Mouse (Mus musculus): ENCODE measurements around the gene Sh3pxd2a. TPM values are rescaled to one million over a fixed set of nuclear protein-coding genes. Genes with fewer than 3 reads are reported as not detected.
A peak's percentile ranks its signal among the peaks of the same experiment; 100 is the strongest.

Gene Sh3pxd2a
- polyA plus RNA-seq, 1 experiment from 2014 or later, result 6.4 TPM

- ATAC-seq (replicated peaks; ENCODE audit: low FRiP score), result no peak
- WGBS, result 89% methylated on average over 9 of the region's 9 CpGs
- Histone ChIP-seq H3K27ac (no peak overlapping the region), H3K4me2 (no peak overlapping the region), H3K36me3 (no peaks in the 10 kb centered on the region), H3K9ac (no peak overlapping the region), H3K27me3 (no peaks in the 10 kb centered on the region), H3K4me1 (peaks cover 13% of the 10 kb centered on the region), H3K9me3 (replicated peaks) (no peaks in the 10 kb centered on the region), H3K4me3 (replicated peaks) (no peak overlapping the region)
Measured at GRCm38 (mm10) chr19:47487572-47487971, 23.4 kb upstream of the Sh3pxd2a start.

DNA sequence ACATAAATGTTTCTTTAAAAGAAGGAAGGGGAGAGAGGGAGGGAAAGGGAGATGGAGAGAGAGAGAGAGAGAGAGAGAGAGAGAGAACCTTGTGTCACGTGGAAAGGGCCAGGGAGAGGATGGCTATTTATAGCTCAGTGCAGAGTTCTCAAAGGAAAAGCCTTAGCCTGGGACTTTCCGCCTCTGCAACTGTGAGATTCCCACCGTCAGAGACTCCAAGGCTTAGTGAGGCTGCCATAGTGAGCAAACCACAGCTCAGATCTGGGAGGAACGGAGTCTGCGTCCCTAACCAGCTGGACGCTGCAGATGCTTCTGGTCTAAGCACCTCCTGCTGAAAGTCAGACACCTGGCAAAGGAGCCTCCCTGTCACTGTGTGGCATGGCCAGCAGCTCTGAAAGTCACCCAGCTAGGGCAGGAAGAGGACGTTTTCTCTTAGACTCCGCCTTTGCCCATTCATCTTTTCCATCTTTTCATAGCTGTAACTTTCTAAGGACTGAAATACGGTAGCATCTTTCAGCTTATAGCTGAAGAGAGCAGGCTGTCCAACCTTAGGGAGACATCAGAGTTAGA, 21.9 kb upstream of the Sh3pxd2a start:
- Histone ChIP-seq H3K27ac (peak overlapping the region; percentile 79), H3K4me2 (peak overlapping the region; percentile 42), H3K9me3 (replicated peaks) (no peaks in the 10 kb centered on the region), H3K9ac (0 out of 2 replicates have a peak overlapping the region, but pooled peaks have one; percentile 5), H3K4me1 (peaks cover 13% of the 10 kb centered on the region), H3K4me3 (replicated peaks) (no peak overlapping the region), H3K27me3 (no peaks in the 10 kb centered on the region), H3K36me3 (no peaks in the 10 kb centered on the region)
- 0 out of 2 replicates have a peak, but pooled peaks have one; percentile 60 for ATAC-seq (replicated peaks; ENCODE audit: low FRiP score)
- 34% methylated on average over 9 of the region's 9 CpGs for WGBS

DNA sequence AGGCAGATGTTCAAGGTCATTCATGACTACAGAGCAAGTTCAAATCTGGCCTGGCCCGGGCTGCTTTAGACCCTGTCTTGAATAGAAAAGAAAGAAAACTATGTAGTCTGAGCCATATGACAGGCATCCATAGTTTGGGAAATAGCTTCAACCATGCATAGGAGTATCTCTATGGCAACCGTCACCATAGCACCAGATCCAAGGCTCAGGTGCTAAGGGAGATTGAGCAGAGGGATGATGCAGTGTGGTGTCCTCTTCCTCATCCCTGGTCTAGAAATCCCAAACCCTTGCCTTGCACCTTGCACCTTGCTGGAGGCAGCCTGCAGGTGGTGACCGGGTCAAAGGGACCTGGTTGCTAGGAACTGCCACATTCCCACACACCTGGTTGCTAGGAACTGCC, 19.9 kb upstream of the Sh3pxd2a start:
- WGBS, result 87% methylated on average over 3 of the region's 3 CpGs
- H3K27ac ChIP-seq, result no peak overlapping the region
- no peak overlapping the region for H3K9ac ChIP-seq
- H3K36me3 ChIP-seq, result no peaks in the 10 kb centered on the region
- no peak overlapping the region for H3K4me2 ChIP-seq
- ATAC-seq (replicated peaks; ENCODE audit: low FRiP score), result no peak
- no peak overlapping the region for H3K4me3 ChIP-seq (replicated peaks)
- peaks cover 13% of the 10 kb centered on the region for H3K4me1 ChIP-seq
- H3K9me3 ChIP-seq (replicated peaks), result no peaks in the 10 kb centered on the region
- no peaks in the 10 kb centered on the region for H3K27me3 ChIP-seq

GRCm38 (mm10) chr19:47483346-47483745, 19.1 kb upstream of the Sh3pxd2a start:
- H3K4me1 ChIP-seq, result peaks cover 13% of the 10 kb centered on the region
- no peak overlapping the region for H3K27ac ChIP-seq
- H3K27me3 ChIP-seq, result no peaks in the 10 kb centered on the region
- no peaks in the 10 kb centered on the region for H3K9me3 ChIP-seq (replicated peaks)
- WGBS, result 69% methylated on average over 3 of the region's 3 CpGs
- no peak overlapping the region for H3K4me2 ChIP-seq
- no peak overlapping the region for H3K9ac ChIP-seq
- ATAC-seq (replicated peaks; ENCODE audit: low FRiP score), result no peak
- H3K4me3 ChIP-seq (replicated peaks), result no peak overlapping the region
- H3K36me3 ChIP-seq, result no peaks in the 10 kb centered on the region

DNA sequence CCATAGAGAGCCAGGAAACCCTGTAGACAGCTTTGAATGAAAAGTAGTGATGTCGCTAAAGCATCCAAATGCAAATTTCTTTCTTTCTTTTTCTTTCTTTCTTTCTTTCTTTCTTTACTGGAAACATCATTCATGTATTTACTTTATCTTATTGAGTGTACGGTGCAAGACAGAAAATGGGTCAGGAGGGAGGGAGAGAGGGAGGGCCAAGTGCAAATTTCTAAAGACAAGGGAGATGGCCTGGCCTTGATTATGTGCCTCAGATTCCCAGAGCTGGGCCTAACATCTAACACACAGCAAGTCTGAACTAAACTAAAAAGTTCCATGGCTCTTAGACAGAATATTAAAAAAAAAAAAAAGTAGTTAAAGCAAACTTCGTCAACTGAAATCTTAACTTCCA, 9.3 kb upstream of the Sh3pxd2a start:
- 81% methylated on average over 3 of the region's 3 CpGs for WGBS
- no peak overlapping the region for H3K4me2 ChIP-seq
- H3K9me3 ChIP-seq (replicated peaks), result no peaks in the 10 kb centered on the region
- H3K27ac ChIP-seq, result no peak overlapping the region
- H3K9ac ChIP-seq, result no peak overlapping the region
- peaks cover 9% of the 10 kb centered on the region for H3K4me1 ChIP-seq
- no peaks in the 10 kb centered on the region for H3K27me3 ChIP-seq
- no peak for ATAC-seq (replicated peaks; ENCODE audit: low FRiP score)
- no peak overlapping the region for H3K4me3 ChIP-seq (replicated peaks)
- H3K36me3 ChIP-seq, result no peaks in the 10 kb centered on the region

DNA sequence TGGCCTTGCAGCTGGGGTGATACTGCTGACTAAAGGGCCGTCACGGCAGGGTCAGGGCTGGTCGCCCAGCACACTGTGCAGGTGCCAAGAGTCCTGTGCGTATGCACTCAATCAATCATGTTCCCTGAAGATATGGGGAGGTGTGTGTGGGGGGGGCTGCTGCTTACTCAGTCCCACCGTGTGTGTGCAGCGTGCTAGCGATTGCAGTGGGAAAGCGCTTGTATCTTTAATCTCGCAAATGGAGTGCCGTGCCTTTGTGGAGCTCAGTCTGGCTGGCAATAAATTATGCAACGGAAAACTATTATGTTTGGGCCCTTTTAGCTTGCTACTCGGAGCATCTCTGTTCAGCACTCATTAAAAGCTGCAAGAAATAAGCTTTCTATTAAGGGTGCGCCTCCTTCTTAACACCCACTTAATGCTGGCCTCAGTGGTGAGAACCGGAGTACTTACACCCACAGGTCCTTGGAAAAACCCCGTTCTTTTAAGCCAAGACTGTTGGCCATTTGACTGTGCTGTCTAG, 8.7 kb upstream of the Sh3pxd2a start:
- no peak overlapping the region for H3K9ac ChIP-seq
- no peak; the same call in 1 of the 2 replicates for ATAC-seq (replicated peaks; ENCODE audit: low FRiP score)
- H3K4me1 ChIP-seq, result peaks cover 9% of the 10 kb centered on the region
- 23% methylated on average over 15 of the region's 15 CpGs for WGBS
- H3K4me2 ChIP-seq, result no peak overlapping the region
- no peak overlapping the region for H3K27ac ChIP-seq
- no peaks in the 10 kb centered on the region for H3K9me3 ChIP-seq (replicated peaks)
- no peaks in the 10 kb centered on the region for H3K36me3 ChIP-seq
- H3K27me3 ChIP-seq, result no peaks in the 10 kb centered on the region
- no peak overlapping the region for H3K4me3 ChIP-seq (replicated peaks)

DNA sequence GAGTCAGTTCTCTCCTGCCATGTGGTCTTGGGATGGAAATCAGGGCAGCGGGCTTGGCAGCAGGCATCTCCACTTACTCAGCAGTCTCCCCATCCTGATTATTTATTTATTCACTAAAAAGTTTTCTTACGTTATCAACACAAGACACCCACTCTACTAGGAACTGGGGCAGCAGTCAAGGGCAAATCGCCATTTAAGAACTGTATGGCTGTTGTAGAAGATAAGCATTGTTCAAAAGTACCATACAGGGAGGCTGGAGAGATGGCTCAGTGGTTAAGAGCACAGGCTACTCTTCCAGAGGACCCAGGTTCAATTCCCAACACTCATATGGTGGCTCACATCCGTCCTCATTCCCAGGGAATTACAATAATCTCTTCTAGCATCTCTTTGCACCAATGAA, 7.6 kb upstream of the Sh3pxd2a start:
- H3K4me1 ChIP-seq, result peaks cover 9% of the 10 kb centered on the region
- no peak overlapping the region for H3K4me3 ChIP-seq (replicated peaks)
- no peak overlapping the region for H3K27ac ChIP-seq
- ATAC-seq (replicated peaks; ENCODE audit: low FRiP score), result no peak
- H3K27me3 ChIP-seq, result no peaks in the 10 kb centered on the region
- H3K9ac ChIP-seq, result no peak overlapping the region
- 83% methylated on average over 4 of the region's 4 CpGs for WGBS
- no peaks in the 10 kb centered on the region for H3K36me3 ChIP-seq
- no peak overlapping the region for H3K4me2 ChIP-seq
- no peaks in the 10 kb centered on the region for H3K9me3 ChIP-seq (replicated peaks)

GRCm38 (mm10) chr19:47468750-47469149, 4.5 kb upstream of the Sh3pxd2a start:
- ATAC-seq (replicated peaks; ENCODE audit: low FRiP score), result no peak
- no peak overlapping the region for H3K27ac ChIP-seq
- no peaks in the 10 kb centered on the region for H3K27me3 ChIP-seq
- no peak overlapping the region for H3K4me2 ChIP-seq
- H3K4me1 ChIP-seq, result peaks cover 22% of the 10 kb centered on the region
- no peaks in the 10 kb centered on the region for H3K36me3 ChIP-seq
- H3K9ac ChIP-seq, result no peak overlapping the region
- H3K4me3 ChIP-seq (replicated peaks), result no peak overlapping the region
- WGBS, result 73% methylated on average over 3 of the region's 3 CpGs
- no peaks in the 10 kb centered on the region for H3K9me3 ChIP-seq (replicated peaks)

GRCm38 (mm10) chr19:47466775-47467174, 2.6 kb upstream of the Sh3pxd2a start:
- Histone ChIP-seq H3K4me1 (peaks cover 33% of the 10 kb centered on the region), H3K36me3 (no peaks in the 10 kb centered on the region), H3K4me3 (replicated peaks) (no peak overlapping the region), H3K4me2 (no peak overlapping the region), H3K9me3 (replicated peaks) (no peaks in the 10 kb centered on the region), H3K9ac (no peak overlapping the region), H3K27ac (no peak overlapping the region), H3K27me3 (no peaks in the 10 kb centered on the region)
- 69% methylated on average over 8 of the region's 8 CpGs for WGBS
- ATAC-seq (replicated peaks; ENCODE audit: low FRiP score), result no peak

DNA sequence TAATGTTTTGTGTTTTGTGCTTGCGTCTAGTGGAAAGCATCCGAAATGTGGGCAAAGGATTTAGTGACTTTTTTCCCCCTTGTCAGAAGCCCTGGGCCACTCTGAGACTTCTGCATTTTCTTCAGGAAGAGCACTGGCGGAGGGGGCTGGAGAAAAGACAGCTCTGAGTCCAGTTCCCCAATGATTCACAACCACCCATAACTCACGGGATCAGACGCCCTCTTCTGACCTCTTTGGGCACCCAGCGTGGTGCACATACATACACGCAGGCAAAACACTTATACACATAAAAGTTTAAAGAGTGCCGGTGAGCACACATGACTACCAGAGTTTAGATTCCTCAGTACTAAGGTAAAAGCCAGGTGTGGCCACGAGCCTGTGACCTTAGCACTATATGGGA, 1.3 kb upstream of the Sh3pxd2a start:
- Histone ChIP-seq H3K4me3 (replicated peaks) (no peak overlapping the region), H3K4me1 (peaks cover 46% of the 10 kb centered on the region), H3K9me3 (replicated peaks) (no peaks in the 10 kb centered on the region), H3K27me3 (no peaks in the 10 kb centered on the region), H3K9ac (no peak overlapping the region), H3K27ac (no peak overlapping the region), H3K36me3 (no peaks in the 10 kb centered on the region; the same call in 1 of the 2 replicates), H3K4me2 (no peak overlapping the region; the same call in 1 of the 2 replicates)
- ATAC-seq (replicated peaks; ENCODE audit: low FRiP score), result no peak
- WGBS, result 39% methylated on average over 9 of the region's 9 CpGs

DNA sequence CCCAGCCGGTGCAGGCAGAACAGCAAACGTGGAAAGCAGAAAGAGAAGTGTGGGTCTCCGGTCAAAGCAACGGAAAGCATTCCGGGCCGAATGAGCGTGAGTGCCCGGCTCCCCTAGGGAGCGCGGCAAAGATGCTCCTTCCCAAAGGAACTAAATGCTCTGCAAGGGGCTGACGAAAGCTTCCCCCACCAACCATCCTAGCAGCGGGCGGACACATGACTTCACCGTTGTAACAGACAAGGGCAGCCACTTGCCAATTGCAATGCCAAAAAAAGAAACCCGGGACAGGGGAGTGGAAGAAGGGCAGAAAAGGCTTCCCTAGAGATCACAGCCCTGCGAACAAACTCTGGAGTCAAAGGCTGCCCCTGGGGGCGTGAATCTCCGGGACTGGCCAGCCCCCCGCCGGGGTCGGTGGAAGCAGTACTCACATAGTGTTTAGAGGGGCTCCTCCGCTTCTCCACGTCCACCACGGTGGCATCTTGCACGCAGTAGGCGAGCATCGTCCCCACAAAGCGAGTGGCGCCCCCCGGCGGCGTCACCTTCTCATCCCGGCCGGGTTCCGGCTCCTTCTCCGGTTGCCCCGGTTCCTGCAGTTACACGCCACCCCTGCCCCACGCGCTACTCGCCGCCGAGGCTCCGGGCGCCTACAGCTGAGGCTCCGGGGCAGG, 431 bp downstream of the Sh3pxd2a start:
- H3K27ac ChIP-seq, result peak overlapping the region; percentile 94
- WGBS, result under 1% methylated on average over 45 of the region's 46 CpGs

DNA sequence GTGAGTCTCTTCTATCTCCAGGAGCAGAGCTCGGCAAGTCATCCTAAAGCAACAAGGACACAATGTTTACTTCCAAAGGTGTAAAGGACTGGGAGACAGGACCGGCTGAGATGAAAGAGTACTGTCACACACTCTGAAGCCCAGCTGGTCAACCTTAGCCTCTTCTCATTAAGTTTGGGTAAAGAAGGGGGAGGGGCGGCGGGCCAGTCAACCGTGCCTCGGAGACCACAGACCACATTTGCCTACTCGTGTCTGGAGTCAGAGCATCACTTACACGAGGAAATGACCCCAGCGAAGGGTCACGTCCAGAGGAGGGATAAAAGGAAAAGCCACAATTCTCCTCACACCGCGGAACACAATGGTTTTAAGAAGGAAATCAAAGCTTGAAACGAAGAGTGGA, 995 bp downstream of the Sh3pxd2a start:
- Histone ChIP-seq H3K4me2 (peak overlapping the region; percentile 87), H3K9me3 (replicated peaks) (no peaks in the 10 kb centered on the region), H3K27me3 (no peaks in the 10 kb centered on the region), H3K4me1 (peaks cover 67% of the 10 kb centered on the region), H3K4me3 (replicated peaks) (peak overlapping the region; percentile 81), H3K9ac (peak overlapping the region; percentile 80), H3K27ac (peak overlapping the region; percentile 94), H3K36me3 (no peaks in the 10 kb centered on the region; the same call in 1 of the 2 replicates)
- 0 out of 2 replicates have a peak, but pooled peaks have one; percentile 12 for ATAC-seq (replicated peaks; ENCODE audit: low FRiP score)
- 1% methylated on average over 13 of the region's 13 CpGs for WGBS

More for the DNA sequence above, 431 bp downstream of the Sh3pxd2a start:
- peak; percentile 59 for ATAC-seq (replicated peaks; ENCODE audit: low FRiP score)
- Histone ChIP-seq H3K9me3 (replicated peaks) (no peaks in the 10 kb centered on the region), H3K36me3 (no peaks in the 10 kb centered on the region; the same call in 1 of the 2 replicates), H3K4me3 (replicated peaks) (peak overlapping the region; percentile 81), H3K27me3 (no peaks in the 10 kb centered on the region), H3K9ac (peak overlapping the region; percentile 80), H3K4me1 (peaks cover 61% of the 10 kb centered on the region), H3K4me2 (peak overlapping the region; percentile 87)

Data from kidney, embryonic 15.5 days (tissue).